Mouse (Mus musculus) testis, adult 2 months (tissue): ENCODE data around the gene Src. TPM values are rescaled to one million over a fixed set of nuclear protein-coding genes. Genes with fewer than 3 reads are reported as not detected.

Experiments
- H3K27ac ChIP-seq: fragments of 200-500 bp; 2 replicates; pipeline ENCODE4 v1.5.1; 2012; ENCODE audit warnings: low read depth, low read length; ENCODE audit not compliant: control insufficient read depth, insufficient read depth
- H3K27me3 ChIP-seq: fragments of 200-500 bp; 2 replicates; pipeline ENCODE4 v1.6.1; 2012; ENCODE audit warnings: mild to moderate bottlenecking, low read length, moderate library complexity; ENCODE audit not compliant: control insufficient read depth, insufficient read depth
- H3K36me3 ChIP-seq: fragments of 200-500 bp; 2 replicates; pipeline ENCODE4 v1.6.1; 2012; ENCODE audit warnings: mild to moderate bottlenecking, low read length; ENCODE audit not compliant: control insufficient read depth, insufficient read depth
- H3K4me1 ChIP-seq: fragments of 200-500 bp; 2 replicates; pipeline ENCODE4 v1.6.1; 2012; ENCODE audit warnings: low read length; ENCODE audit not compliant: control insufficient read depth, insufficient read depth
- H3K4me3 ChIP-seq: fragments of 200-500 bp; 2 replicates; pipeline ENCODE4 v1.5.1; 2012; ENCODE audit warnings: low read depth, mild to moderate bottlenecking, low read length, moderate library complexity, mixed read lengths; ENCODE audit not compliant: control insufficient read depth
- CTCF ChIP-seq: fragments of 200-500 bp; IDR thresholded peaks from 2 replicates; pipeline ENCODE4 v1.5.1; 2012; ENCODE audit warnings: low read depth, mild to moderate bottlenecking, inconsistent platforms, low read length, moderate library complexity; ENCODE audit not compliant: control insufficient read depth, insufficient read depth, insufficient replicate concordance
- POLR2A ChIP-seq: fragments of 200-500 bp; IDR thresholded peaks from 2 replicates; pipeline ENCODE4 v1.6.1; 2012; ENCODE audit warnings: low read depth, mild to moderate bottlenecking, inconsistent platforms, low read length, moderate library complexity; ENCODE audit not compliant: control insufficient read depth
- polyA plus RNA-seq: library from polyadenylated mRNA; depleted of rRNA; stranded (reverse); fragments of >200 nt; gene quantifications from 2 replicates; pipeline ENCODE4 v1.2.3, GENCODE M21; 2012

Gene Src
- polyA plus RNA-seq, 1 experiment, result 8.7 TPM

DNA sequence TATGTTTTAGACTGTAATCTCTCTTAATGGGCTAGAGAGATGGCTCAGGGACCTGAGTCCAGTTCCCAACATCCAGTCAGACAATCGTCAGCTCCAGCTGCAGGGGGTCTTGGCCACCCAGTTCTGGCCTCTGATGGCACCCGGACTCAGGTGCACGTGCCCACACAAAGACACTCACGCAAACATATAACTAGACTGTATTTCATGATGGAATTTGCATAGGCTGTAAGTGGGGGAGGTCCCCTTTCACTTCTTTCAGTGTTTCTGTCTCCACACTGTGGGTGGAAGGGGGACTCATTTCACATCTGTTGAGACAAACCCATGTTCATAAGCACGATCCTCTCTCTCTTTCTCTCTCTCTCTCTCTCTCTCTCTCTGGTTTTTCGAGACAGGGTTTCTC, 17.8 kb upstream of the Src start:
- TF ChIP-seq POLR2A, result no peak
- TF ChIP-seq CTCF, result no peak
- no peaks in the 10 kb centered on the region for H3K36me3 ChIP-seq
- no peaks in the 10 kb centered on the region for H3K27me3 ChIP-seq
- no peak overlapping the region for H3K27ac ChIP-seq
- H3K4me3 ChIP-seq, result no peak overlapping the region
- H3K4me1 ChIP-seq, result no peaks in the 10 kb centered on the region

GRCm38 (mm10) chr2:157401261-157401660, 17.0 kb upstream of the Src start:
- H3K4me3 ChIP-seq, result no peak overlapping the region
- no peak overlapping the region for H3K27ac ChIP-seq
- H3K4me1 ChIP-seq, result no peaks in the 10 kb centered on the region
- no peaks in the 10 kb centered on the region for H3K36me3 ChIP-seq
- no peaks in the 10 kb centered on the region for H3K27me3 ChIP-seq
- TF ChIP-seq POLR2A (no peak), CTCF (no peak)

DNA sequence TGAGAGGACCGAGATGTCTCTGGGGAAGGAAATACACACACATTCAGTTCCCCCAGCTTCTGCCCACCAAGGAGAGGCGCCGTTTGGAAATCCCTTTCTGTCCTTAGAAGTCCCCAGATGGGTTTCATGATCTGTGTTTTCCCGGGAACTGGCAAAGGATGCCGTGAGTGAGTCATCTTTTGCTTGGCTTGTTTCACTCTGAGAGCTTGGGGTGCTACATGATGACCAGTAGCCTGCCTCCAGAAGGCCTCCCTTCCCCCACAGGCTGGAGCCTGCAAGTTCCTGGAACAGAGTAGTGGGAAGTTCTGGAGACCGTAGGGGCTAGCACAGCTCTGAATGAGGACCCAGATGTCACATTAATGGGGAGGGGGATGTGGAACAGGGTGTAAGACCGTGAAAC, 10.6 kb upstream of the Src start:
- Histone ChIP-seq H3K27ac (no peak overlapping the region), H3K4me3 (no peak overlapping the region), H3K27me3 (no peaks in the 10 kb centered on the region), H3K4me1 (no peaks in the 10 kb centered on the region), H3K36me3 (no peaks in the 10 kb centered on the region)
- TF ChIP-seq POLR2A (no peak), CTCF (no peak)

- H3K4me3 ChIP-seq, result no peak overlapping the region
- H3K27ac ChIP-seq, result no peak overlapping the region
- no peaks in the 10 kb centered on the region for H3K36me3 ChIP-seq
- no peaks in the 10 kb centered on the region for H3K27me3 ChIP-seq
- H3K4me1 ChIP-seq, result no peaks in the 10 kb centered on the region
- TF ChIP-seq CTCF (no peak), POLR2A (no peak)
Observed at GRCm38 (mm10) chr2:157409793-157410533, 8.3 kb upstream of the Src start.

- Histone ChIP-seq H3K36me3 (no peaks in the 10 kb centered on the region), H3K4me1 (no peaks in the 10 kb centered on the region), H3K27ac (no peak overlapping the region), H3K27me3 (no peaks in the 10 kb centered on the region), H3K4me3 (no peak overlapping the region)
- no peak for TF ChIP-seq POLR2A
- no peak for TF ChIP-seq CTCF
Observed at GRCm38 (mm10) chr2:157411151-157411693, 7.0 kb upstream of the Src start.

DNA sequence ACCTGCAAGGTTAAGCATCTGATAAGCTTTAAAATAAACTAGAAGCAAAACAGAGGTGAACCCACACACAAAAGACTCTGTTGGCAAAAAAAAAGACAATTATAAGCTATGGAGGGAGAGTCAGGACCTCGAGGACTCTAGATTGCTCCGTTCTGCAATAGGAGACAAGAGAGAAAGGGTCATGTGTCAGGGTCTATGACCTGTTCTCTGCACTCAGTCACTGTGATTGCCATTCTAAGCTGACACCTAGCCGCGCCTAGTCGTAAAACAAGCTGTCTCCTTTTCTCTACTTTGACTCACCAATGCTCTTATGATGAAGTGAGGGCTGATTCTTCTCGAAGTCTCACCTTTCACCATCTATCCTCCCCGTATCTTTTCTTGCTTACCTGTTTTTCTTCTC, 5.7 kb upstream of the Src start:
- Histone ChIP-seq H3K36me3 (no peaks in the 10 kb centered on the region), H3K27ac (no peak overlapping the region), H3K4me3 (no peak overlapping the region), H3K27me3 (no peaks in the 10 kb centered on the region), H3K4me1 (peaks cover 3% of the 10 kb centered on the region)
- no peak for TF ChIP-seq POLR2A
- TF ChIP-seq CTCF, result no peak

DNA sequence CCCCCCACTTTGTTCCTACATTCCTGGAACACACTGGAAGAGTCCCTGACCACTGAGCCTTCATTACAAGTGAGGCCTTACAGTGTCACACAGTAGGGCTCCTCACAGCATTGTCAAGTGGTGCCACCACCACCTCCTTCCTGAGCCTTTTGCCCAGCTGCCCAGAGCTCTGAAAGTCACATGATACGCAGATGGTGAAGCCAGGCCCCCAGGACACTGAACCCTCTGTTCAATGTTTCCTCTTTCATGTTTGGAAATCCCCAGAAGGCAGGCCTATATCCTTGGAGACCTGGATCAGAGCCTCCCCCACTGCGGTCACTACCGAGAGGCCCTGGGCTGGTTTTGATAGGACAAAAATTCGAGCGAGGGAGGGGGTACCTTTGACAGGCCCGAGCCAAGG, 1.0 kb upstream of the Src start:
- TF ChIP-seq POLR2A (no peak; the same call in 1 of the 2 replicates), CTCF (no peak)
- peaks cover 15% of the 10 kb centered on the region for H3K4me1 ChIP-seq
- H3K27ac ChIP-seq, result no peak overlapping the region
- H3K27me3 ChIP-seq, result no peaks in the 10 kb centered on the region
- H3K4me3 ChIP-seq, result no peak overlapping the region
- H3K36me3 ChIP-seq, result no peaks in the 10 kb centered on the region
